Mouse (Mus musculus): ENCODE results near the gene Tex33.
A peak's percentile ranks its signal among the peaks of the same experiment; 100 is the strongest.

Gene Tex33

GRCm38 (mm10) chr15:78395478-78395962 is at the start of gene Tex33:
TSS of gene Tex33 (minus strand) at chr15:78395912.
- no peak for DNase-seq (ENCODE audit: low read depth, low spot score)

DNA sequence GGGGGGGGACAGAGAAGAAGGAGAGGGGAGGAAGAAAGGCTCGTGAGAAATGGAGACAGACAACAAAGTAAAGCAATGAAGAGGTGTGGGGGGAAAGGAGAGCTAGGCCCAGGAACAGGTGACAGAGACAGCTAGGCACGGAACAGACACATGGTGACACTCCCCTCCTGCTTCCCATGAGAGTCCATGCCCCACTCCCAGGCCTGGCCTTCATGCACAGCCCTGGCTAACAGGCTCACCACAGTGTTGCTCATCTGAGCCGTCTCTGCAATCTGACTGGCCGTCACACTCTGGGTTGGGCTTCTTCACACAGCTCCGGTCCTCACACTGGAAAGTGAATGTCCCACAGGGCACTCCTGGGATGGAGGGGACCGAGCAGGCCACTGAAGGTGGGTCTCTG is 48.1 kb upstream of the Tex33 start:
- DNase-seq (ENCODE audit: low read depth, low spot score) = no peak

- no peak for DNase-seq (ENCODE audit: low read depth, low spot score)
These were observed 46.5 kb upstream of the Tex33 start for GRCm38 (mm10) chr15:78442231-78442630.

- DNase-seq (ENCODE audit: low read depth, low spot score) = no peak
These were observed 43.3 kb upstream of the Tex33 start for GRCm38 (mm10) chr15:78438973-78439372.

DNA sequence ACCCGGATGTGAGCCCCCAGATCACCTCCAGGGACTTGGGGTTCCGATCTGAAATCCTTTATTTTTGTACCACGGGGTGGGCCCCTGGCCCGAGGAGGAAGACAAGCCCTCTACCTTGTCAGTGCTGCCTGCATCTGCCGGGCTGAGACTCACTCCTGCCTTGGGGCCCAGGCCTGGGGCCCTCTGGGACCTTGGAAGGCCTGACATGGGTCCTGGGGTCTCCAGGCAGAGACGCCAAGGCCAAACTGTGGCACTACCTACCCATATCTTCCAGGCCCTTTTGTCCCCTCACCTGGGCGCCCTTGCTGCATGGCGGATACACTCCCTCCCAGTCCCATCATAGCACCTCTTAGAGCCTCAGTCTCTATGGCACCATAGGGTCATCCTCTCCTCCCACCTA is 42.8 kb upstream of the Tex33 start:
- DNase-seq (ENCODE audit: low read depth, low spot score) = no peak

DNA sequence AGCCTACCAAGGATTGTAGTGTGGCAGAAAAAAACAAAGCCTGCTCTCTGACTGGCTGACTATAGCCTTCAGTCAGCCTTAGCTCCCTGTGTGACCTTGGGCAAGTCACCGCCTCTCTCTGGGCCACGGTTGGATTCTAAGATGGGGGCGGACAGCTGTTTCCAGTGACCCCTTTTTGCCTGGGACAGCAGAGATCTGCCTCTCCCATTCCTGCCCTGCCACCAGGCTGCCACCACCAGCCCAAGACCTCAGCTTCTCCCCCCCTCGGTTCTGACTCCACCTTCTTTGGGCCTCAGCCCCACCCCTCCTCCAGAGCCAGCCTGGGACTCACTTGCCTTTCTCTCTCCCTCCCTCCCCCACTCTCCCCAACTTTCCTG is 42.3 kb upstream of the Tex33 start:
- DNase-seq (ENCODE audit: low read depth, low spot score) = no peak

GRCm38 (mm10) chr15:78437237-78438017 is 41.7 kb upstream of the Tex33 start:
- DNase-seq (ENCODE audit: low read depth, low spot score) = peak; percentile 60

DNA sequence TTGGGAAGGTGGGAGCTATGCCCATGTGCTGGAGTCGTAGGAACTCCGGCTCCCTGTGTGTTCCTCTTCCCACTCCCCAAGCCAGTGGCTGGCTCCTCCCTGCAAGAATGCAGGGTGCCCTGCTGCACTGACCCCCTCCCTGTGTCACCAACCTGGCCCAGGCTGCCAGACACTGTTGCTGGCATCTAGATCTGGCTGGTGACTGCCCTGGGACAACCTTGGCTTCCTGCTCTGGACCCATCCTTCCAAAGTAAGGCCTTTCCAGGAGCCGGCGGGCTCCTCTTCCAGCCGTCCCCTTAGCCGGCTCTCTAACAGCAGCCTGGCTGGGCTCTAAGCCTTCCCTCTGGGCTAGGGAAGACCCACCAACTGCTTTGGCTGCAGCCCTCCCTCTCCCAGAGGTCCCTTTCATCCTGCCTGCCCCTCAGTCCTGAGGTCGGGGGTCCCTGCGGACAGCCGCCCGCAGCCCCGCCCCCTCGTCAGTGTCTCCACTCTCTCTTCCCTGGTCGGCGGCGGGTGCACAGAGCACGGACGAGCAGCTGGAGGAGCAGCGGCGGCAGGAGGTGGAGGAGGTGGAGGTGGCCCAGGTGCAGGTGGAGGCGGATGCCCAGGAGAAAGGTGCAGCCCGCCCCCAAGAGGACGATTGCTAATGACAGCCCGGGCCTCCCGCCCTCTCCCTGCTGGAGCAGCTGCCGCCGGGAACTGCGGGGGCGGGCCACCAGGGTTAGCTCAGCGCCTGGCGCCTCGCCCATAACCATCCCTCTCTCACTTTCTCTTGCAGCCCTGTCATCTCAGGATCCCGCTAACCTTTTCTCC is 40.9 kb upstream of the Tex33 start:
- peak; percentile 81 for DNase-seq (ENCODE audit: low read depth, low spot score)

- no peak for DNase-seq (ENCODE audit: low read depth, low spot score)
These were observed 40.0 kb upstream of the Tex33 start for GRCm38 (mm10) chr15:78435681-78436080.

DNA sequence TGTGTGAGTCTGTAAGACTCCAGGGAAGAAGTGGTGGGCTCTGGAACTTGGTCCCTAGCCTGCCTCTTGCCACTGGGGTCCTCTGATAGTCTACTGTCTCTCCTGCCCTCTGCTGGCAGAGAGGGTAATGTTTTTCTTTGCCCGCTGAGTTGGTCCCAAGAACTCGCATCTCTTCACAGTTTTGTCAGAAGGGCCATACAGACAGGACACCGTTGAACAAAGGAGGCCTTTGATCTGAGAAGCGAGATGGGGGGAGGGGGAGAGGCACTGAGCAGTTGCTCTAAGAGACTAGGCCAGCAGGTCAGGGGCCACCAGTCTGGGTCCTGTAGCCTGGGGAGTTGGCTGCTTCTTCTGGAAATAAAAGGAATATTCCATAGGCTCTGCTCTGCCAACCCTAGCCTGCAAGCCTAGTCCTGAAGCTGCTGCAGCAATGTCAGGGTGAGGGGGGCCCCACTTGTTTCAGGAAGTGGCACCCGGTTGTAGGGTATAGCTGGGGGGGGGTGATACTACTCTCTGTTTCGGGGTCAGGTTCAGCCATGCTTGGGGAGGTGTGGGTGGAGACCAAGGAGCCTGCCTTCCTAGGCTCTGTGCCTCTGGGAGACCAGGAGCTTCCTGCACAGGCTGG is 39.3 kb upstream of the Tex33 start:
- no peak for DNase-seq (ENCODE audit: low read depth, low spot score)

GRCm38 (mm10) chr15:78431541-78432121 is 35.9 kb upstream of the Tex33 start:
- no peak for DNase-seq (ENCODE audit: low read depth, low spot score)

DNA sequence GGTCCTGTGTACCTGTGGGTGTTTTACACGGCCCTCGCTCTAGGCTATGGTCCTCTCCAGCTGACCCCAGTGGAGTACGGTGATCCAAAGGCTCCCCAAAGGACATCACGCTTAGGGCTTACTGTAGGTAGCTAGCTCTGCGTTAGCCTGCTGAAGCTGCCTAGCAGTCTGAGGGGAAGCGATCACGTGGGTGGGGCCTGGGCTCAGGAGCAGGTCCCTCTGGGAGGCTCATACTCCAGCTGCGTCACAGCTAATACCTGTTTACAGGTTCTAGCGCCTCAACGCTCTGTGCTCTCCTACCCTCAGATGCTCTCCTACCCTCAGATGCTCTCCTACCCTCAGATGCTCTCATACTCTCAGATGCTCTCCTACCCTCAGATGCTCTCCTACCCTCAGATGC is 35.2 kb upstream of the Tex33 start:
- no peak for DNase-seq (ENCODE audit: low read depth, low spot score)

DNA sequence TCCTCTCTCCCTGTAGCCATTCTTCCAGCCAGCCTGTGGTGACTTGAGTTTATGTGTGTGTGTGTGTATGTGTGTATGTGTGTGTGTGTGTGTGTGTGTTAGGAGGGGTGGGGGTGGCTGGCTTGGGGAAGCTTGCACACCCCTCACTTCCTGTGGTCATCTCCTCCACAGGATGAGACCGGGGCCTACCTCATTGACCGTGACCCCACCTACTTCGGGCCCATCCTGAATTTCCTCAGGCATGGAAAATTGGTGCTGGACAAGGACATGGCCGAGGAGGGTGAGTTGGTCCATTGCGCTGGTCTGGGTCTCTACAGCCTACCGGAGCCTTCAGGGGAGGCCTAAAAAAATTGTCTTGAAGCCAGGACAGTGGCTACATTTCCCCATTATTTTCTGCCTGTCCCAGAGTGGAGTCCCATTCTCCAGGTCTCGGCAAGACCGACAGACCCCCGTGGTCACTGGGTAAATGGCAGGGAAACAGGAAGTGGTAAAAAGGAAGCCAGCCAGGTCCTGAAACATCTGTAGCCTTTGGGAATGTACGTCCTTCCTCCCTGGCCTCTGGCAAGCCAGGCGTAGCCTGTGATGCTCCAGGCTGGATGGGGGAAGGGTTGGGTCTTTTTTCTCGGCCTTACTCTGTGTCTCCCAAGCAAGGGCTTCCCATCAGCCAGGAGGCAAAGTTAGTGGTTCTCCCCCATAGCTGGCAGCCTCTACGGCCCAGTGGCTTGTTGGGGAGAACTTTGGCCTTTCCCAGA is 34.3 kb upstream of the Tex33 start:
- no peak for DNase-seq (ENCODE audit: low read depth, low spot score)

DNA sequence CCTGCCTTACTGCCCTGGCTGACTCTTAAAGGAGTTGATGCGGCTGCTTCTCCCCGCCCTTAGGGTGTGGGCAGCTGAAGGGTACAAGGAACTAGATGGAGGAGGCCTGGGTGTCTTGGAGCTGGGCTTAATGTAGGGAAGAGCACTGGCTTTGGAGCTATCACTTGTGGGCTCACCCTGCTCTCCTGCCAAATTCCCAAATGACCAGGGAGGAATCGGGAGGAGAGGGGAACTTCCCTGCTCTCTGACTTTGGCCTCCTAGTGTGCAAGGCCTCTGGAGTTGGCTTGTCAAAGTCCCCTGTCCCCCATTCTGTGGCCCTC is 33.4 kb upstream of the Tex33 start:
- DNase-seq (ENCODE audit: low read depth, low spot score) = no peak

DNA sequence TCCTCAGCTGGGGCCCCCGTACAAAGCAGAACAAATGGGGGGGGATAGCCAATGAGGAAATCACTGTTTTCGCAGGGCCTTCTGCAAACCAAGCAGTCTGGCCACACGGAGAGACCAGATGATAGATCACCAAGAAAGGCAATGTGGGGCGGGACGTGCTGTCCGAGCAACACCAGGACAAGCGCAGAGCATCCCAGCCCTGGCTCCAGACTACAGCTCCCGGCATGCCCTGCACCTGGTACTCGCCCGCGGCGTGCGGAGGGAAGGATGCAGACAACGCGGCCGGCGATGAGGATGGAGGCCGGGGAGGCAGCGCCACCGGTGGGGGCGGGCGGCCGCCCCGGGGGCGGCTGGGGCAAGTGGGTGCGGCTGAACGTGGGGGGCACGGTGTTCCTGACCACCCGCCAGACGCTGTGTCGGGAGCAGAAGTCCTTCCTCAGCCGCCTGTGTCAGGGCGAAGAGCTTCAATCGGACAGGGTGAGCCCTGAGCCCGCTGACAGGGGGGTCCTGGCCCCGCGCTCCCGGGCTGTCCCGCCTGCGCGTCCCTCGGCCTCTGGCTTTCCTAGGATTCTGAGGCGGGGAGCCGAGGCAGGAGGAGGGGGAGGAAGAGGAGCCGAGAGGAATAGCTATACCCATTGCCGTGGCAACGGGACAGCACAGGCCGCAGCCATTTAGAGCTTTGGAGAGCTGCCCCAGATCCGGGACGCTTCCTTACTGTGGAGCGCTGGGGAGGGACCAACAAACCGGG is 32.9 kb upstream of the Tex33 start, which contains the start of gene Kctd17:
Kctd17 (plus strand) TSS at position 174 of the 748 bp plus-strand sequence.
- peak; percentile 60 for DNase-seq (ENCODE audit: low read depth, low spot score)

DNA sequence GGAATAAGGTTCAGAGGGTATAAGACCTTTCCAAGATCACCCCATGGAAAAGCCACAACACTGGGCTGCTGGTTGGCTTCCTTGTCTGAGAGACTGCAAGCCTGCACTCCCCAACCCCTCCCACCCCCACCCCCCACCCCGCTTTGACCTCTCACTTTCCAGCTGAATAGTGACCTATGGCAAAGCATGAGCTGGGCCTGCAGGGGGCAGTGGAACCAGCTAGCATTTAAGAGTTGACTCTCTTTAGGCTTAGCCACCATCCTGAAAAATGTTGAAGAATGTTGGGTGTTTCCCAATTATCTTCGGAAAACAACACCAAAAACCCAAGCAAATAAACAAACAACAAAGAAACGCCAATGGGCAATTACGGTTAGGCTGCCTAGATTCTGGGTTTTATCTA is 29.5 kb upstream of the Tex33 start:
- no peak for DNase-seq (ENCODE audit: low read depth, low spot score)

GRCm38 (mm10) chr15:78424507-78424906 is 28.8 kb upstream of the Tex33 start:
- DNase-seq (ENCODE audit: low read depth, low spot score) = no peak

DNA sequence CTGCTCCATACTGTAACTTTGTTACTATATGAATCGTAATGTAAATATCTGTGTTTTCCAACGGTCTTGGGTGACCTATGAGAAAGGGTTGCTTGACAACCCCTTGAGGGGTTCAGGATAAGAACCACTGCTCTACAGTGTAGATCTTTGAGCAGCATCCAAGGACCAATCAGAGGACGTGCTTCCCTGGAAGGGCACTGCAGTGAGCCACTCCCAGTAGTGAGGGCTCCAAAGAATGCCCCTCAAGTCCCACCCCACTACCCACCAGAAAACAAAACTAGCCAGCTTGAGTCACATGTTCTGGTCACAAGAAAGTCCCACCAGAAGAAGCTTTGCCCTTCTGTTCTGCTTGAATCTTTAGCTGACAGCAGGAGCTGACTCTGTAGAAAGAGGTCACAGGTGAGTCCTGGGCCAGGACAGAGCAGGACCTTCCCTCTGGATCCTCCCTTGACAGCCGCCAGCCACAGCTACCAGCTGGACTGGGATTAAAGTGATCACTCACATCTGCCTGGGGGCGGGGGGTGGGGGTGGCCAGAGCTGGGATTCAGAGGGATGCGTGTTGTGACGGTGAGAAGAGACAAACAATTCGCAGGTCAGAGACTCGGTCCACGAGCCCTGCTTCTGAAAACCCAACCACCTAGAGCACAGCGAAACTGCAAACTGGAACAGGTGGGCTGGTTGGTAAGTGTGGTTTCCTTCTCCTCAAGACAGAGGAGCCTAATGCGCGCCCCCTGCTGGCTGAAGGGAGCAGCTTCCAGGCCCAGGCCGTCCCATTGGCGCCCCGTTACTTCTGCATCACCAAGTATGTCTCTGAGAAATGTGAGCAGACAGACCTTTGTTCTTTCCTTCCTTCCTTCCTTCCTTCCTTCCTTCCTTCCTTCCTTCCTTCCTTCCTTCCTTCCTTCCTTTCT is 26.6 kb upstream of the Tex33 start:
- DNase-seq (ENCODE audit: low read depth, low spot score) = peak; percentile 72

DNA sequence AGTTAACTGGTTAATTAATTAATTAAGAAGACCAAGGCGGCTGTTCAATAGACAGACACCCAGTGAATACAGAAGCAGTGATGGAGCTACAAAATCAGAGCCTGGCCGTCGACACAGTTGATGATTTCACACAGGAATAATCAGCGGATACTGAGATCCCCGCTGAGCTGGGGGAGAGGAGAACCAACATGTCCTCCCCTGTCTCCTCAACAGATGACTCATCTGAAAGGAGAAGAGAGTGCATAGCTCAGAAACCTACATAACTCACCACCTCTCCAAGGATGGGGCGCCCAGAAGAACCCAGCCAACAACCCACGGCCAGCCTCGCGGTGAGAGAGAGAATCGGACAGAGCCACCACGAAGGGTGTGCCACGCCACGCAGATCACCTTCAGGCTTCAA is 24.7 kb upstream of the Tex33 start:
- no peak for DNase-seq (ENCODE audit: low read depth, low spot score)

- peak; percentile 66 for DNase-seq (ENCODE audit: low read depth, low spot score)
These were observed 21.2 kb upstream of the Tex33 start for GRCm38 (mm10) chr15:78416937-78417336.
